Mouse (Mus musculus): Measurements from ENCODE around the gene Ackr2.

GRCm38 (mm10) chr9:121936952-121937351 lies 38.8 kb downstream of the Ackr2 start:
- no peak for TF ChIP-seq RCOR1 (IDR thresholded peaks at IDR 0.05; ENCODE audit: low read depth, low read length)
- TF ChIP-seq MAFK (IDR thresholded peaks at IDR 0.05; ENCODE audit: borderline replicate concordance, low read depth, low read length), result no peak
- no peak for TF ChIP-seq JUND (IDR thresholded peaks at IDR 0.05; ENCODE audit: low read depth, low read length)
- no peak for TF ChIP-seq TCF12 (IDR thresholded peaks at IDR 0.05; ENCODE audit: low read depth, low read length)
- no peak for TF ChIP-seq EP300 (IDR thresholded peaks at IDR 0.05; ENCODE audit: low read depth in 1 of 2, low read length in 2 of 2)
- TF ChIP-seq CTCF (IDR thresholded peaks at IDR 0.05 in 2 of 3, conservative IDR thresholded peaks at IDR 0.05 in 1 of 3; ENCODE audit: control insufficient read depth in 1 of 3, insufficient read depth in 1 of 3, low read depth in 2 of 3, low read length in 3 of 3, poor library complexity in 1 of 3, severe bottlenecking in 1 of 3), result no peak
- no peak for TF ChIP-seq NELFE (IDR thresholded peaks at IDR 0.05; ENCODE audit: low read depth, low read length)
- TF ChIP-seq CHD2 (IDR thresholded peaks at IDR 0.05; ENCODE audit: low read length), result no peak
- TF ChIP-seq POLR2A (IDR thresholded peaks at IDR 0.05; ENCODE audit: control insufficient read depth in 1 of 2, insufficient read depth in 1 of 2, low read depth in 1 of 2, low read length in 2 of 2, poor library complexity in 1 of 2), result no peak
- no peak for TF ChIP-seq MAZ (IDR thresholded peaks at IDR 0.05; ENCODE audit: low read depth, low read length)

Data from MEL (cell line).